Mouse (Mus musculus) hindbrain, embryonic 11.5 days (tissue): ENCODE data around the gene Myo5c. TPM values are rescaled to one million over a fixed set of nuclear protein-coding genes. Genes with fewer than 3 reads are reported as not detected.

Experiments
- ATAC-seq: fragments of 200-750 bp; cut with Nextera tagmentation; 2 replicates; pipeline ENCODE4 v1.8.0; 2017; ENCODE audit warnings: mild to moderate bottlenecking, moderate TSS enrichment, moderate library complexity; ENCODE audit not compliant: low FRiP score
- DNase-seq: peaks from one replicate; pipeline ENCODE4 v3.0.0-alpha.2; 2015; ENCODE audit warnings: low spot score
- H3K27ac ChIP-seq: fragments of 300-500 bp; sonication (generic); 2 replicates; pipeline ENCODE4 v1.5.1; 2014; ENCODE audit warnings: mild to moderate bottlenecking, low read depth, low read length
- H3K27me3 ChIP-seq: fragments of 300-500 bp; sonication (generic); 2 replicates; pipeline ENCODE4 v1.6.1; 2014; ENCODE audit warnings: mild to moderate bottlenecking, low read length, moderate library complexity, mixed read lengths; ENCODE audit not compliant: control insufficient read depth, insufficient read depth
- H3K36me3 ChIP-seq: fragments of 300-500 bp; sonication (generic); 2 replicates; pipeline ENCODE4 v1.6.1; 2014; ENCODE audit warnings: mild to moderate bottlenecking, low read length, moderate library complexity, mixed read lengths; ENCODE audit not compliant: control insufficient read depth, insufficient read depth
- H3K4me1 ChIP-seq: fragments of 300-500 bp; sonication (generic); replicated peaks from 2 replicates; pipeline ENCODE4 v1.6.1; 2014; ENCODE audit warnings: low read length, mixed read lengths; ENCODE audit not compliant: control insufficient read depth, insufficient read depth
- H3K4me2 ChIP-seq: fragments of 300-500 bp; sonication (generic); replicated peaks from 2 replicates; pipeline ENCODE4 v1.6.1; 2014; ENCODE audit warnings: mild to moderate bottlenecking, low read depth, low read length
- H3K4me3 ChIP-seq: fragments of 300-500 bp; sonication (generic); 2 replicates; pipeline ENCODE4 v1.5.1; 2014; ENCODE audit warnings: low read depth, low read length
- H3K9ac ChIP-seq: fragments of 300-500 bp; sonication (generic); 2 replicates; pipeline ENCODE4 v1.6.1; 2014; ENCODE audit warnings: low read depth, low read length
- H3K9me3 ChIP-seq: fragments of 300-500 bp; sonication (generic); 2 replicates; pipeline ENCODE4 v1.6.1; 2016; ENCODE audit warnings: low read length; ENCODE audit not compliant: control insufficient read depth
- WGBS: fragments of 180-500 bp; shearing (Covaris S2); extraction: QIAGEN DNeasy Blood & Tissue Kit; methylation state at CpG from one replicate; pipeline ENCODE4 v1.1.7; 2014; 5-methylcytosine and 5-hydroxymethylcytosine counted together
- polyA plus RNA-seq: library from polyadenylated mRNA; unstranded; fragments of >200 nt; fragmentation: Nextera tagmentation; extraction: Ambion mirVana; gene quantifications from 2 replicates; pipeline ENCODE4 v1.2.1, GENCODE M21; 2014

Gene Myo5c
- polyA plus RNA-seq, 1 experiment from 2014 or later, result 0.34 TPM

- no peak overlapping the region for H3K9ac ChIP-seq
- H3K9me3 ChIP-seq, result no peaks in the 10 kb centered on the region
- 69% methylated on average over 8 of the region's 8 CpGs for WGBS
- H3K27ac ChIP-seq, result 0 out of 2 replicates have a peak overlapping the region, but pooled peaks have one; percentile 82
- no peak overlapping the region for H3K4me3 ChIP-seq
- peaks cover 2% of the 10 kb centered on the region for H3K4me1 ChIP-seq
- DNase-seq, result peak; percentile 11
- no peaks in the 10 kb centered on the region for H3K27me3 ChIP-seq
- no peak overlapping the region for H3K4me2 ChIP-seq
- H3K36me3 ChIP-seq, result no peaks in the 10 kb centered on the region
- no peak for ATAC-seq
These were observed 30.5 kb downstream of the Myo5c start for GRCm38 (mm10) chr9:75262235-75262826.

- Histone ChIP-seq H3K4me2 (no peak overlapping the region), H3K4me3 (no peak overlapping the region), H3K9ac (no peak overlapping the region), H3K36me3 (no peaks in the 10 kb centered on the region), H3K27ac (no peak overlapping the region), H3K27me3 (no peaks in the 10 kb centered on the region), H3K4me1 (peaks cover 2% of the 10 kb centered on the region), H3K9me3 (no peaks in the 10 kb centered on the region)
- DNase-seq (no peak), ATAC-seq (no peak)
- 56% methylated on average over 3 of the region's 3 CpGs for WGBS
These were observed 32.3 kb downstream of the Myo5c start for GRCm38 (mm10) chr9:75264008-75264718.

GRCm38 (mm10) chr9:75267147-75267546, 35.3 kb downstream of the Myo5c start:
- no peak for DNase-seq
- H3K9me3 ChIP-seq, result no peaks in the 10 kb centered on the region
- H3K36me3 ChIP-seq, result no peaks in the 10 kb centered on the region
- H3K4me3 ChIP-seq, result no peak overlapping the region
- H3K27me3 ChIP-seq, result no peaks in the 10 kb centered on the region
- no peaks in the 10 kb centered on the region for H3K4me1 ChIP-seq
- no peak overlapping the region for H3K27ac ChIP-seq
- no peak overlapping the region for H3K4me2 ChIP-seq
- no peak for ATAC-seq
- no peak overlapping the region for H3K9ac ChIP-seq
- WGBS, result 81% methylated on average over 6 of the region's 6 CpGs

- Histone ChIP-seq H3K4me3 (no peak overlapping the region), H3K27me3 (no peaks in the 10 kb centered on the region), H3K4me1 (no peaks in the 10 kb centered on the region), H3K36me3 (no peaks in the 10 kb centered on the region), H3K9me3 (no peaks in the 10 kb centered on the region), H3K27ac (no peak overlapping the region), H3K4me2 (no peak overlapping the region), H3K9ac (no peak overlapping the region)
- DNase-seq (no peak), ATAC-seq (no peak)
- WGBS, result 76% methylated on average over 6 of the region's 6 CpGs
These were observed 38.6 kb downstream of the Myo5c start for GRCm38 (mm10) chr9:75270382-75270781.

GRCm38 (mm10) chr9:75271539-75271938, 39.7 kb downstream of the Myo5c start:
- Histone ChIP-seq H3K27me3 (no peaks in the 10 kb centered on the region), H3K4me1 (no peaks in the 10 kb centered on the region), H3K4me2 (no peak overlapping the region), H3K4me3 (no peak overlapping the region), H3K9ac (no peak overlapping the region), H3K36me3 (no peaks in the 10 kb centered on the region), H3K27ac (no peak overlapping the region), H3K9me3 (no peaks in the 10 kb centered on the region)
- DNase-seq (no peak), ATAC-seq (no peak)
- 92% methylated on average over 8 of the region's 8 CpGs for WGBS

GRCm38 (mm10) chr9:75273646-75274045, 41.8 kb downstream of the Myo5c start:
- Histone ChIP-seq H3K9ac (no peak overlapping the region), H3K36me3 (no peaks in the 10 kb centered on the region), H3K27ac (no peak overlapping the region), H3K9me3 (no peaks in the 10 kb centered on the region), H3K27me3 (no peaks in the 10 kb centered on the region), H3K4me3 (no peak overlapping the region), H3K4me2 (no peak overlapping the region), H3K4me1 (0 out of 2 replicates have a peak, but pooled peaks cover 3% of the 10 kb centered on the region)
- ATAC-seq (no peak), DNase-seq (no peak)
- 63% methylated on average over 6 of the region's 6 CpGs for WGBS

- Histone ChIP-seq H3K9ac (no peak overlapping the region), H3K9me3 (no peaks in the 10 kb centered on the region), H3K36me3 (no peaks in the 10 kb centered on the region), H3K4me2 (no peak overlapping the region), H3K4me3 (no peak overlapping the region), H3K27ac (no peak overlapping the region), H3K27me3 (no peaks in the 10 kb centered on the region), H3K4me1 (0 out of 2 replicates have a peak, but pooled peaks cover 3% of the 10 kb centered on the region)
- ATAC-seq, result no peak
- WGBS, result 95% methylated on average over 5 of the region's 5 CpGs
- no peak for DNase-seq
These were observed 42.7 kb downstream of the Myo5c start for GRCm38 (mm10) chr9:75274486-75274885.

- no peak overlapping the region for H3K27ac ChIP-seq
- H3K27me3 ChIP-seq, result no peaks in the 10 kb centered on the region
- 93% methylated on average over 9 of the region's 9 CpGs for WGBS
- H3K9ac ChIP-seq, result no peak overlapping the region
- no peak overlapping the region for H3K4me2 ChIP-seq
- ATAC-seq (no peak), DNase-seq (no peak)
- 0 out of 2 replicates have a peak, but pooled peaks cover 3% of the 10 kb centered on the region for H3K4me1 ChIP-seq
- H3K4me3 ChIP-seq, result no peak overlapping the region
- no peaks in the 10 kb centered on the region for H3K36me3 ChIP-seq
- H3K9me3 ChIP-seq, result no peaks in the 10 kb centered on the region
These were observed 43.2 kb downstream of the Myo5c start for GRCm38 (mm10) chr9:75275051-75275450.

GRCm38 (mm10) chr9:75280814-75281213, 49.0 kb downstream of the Myo5c start:
- WGBS, result 46% methylated on average over 5 of the region's 5 CpGs
- Histone ChIP-seq H3K36me3 (no peaks in the 10 kb centered on the region), H3K4me2 (no peak overlapping the region), H3K27me3 (no peaks in the 10 kb centered on the region), H3K9me3 (no peaks in the 10 kb centered on the region), H3K4me3 (no peak overlapping the region), H3K4me1 (0 out of 2 replicates have a peak, but pooled peaks cover 3% of the 10 kb centered on the region), H3K9ac (no peak overlapping the region), H3K27ac (no peak overlapping the region)
- DNase-seq, result peak; percentile 58
- ATAC-seq, result no peak
